In genomic region chr7:102315435-102315834, GRCm38 (mm10) we compare ENCODE assay signal across 13 mouse cellular contexts. TPM values are rescaled to one million over a fixed set of nuclear protein-coding genes. Genes with fewer than 3 reads are reported as not detected.
A peak's percentile ranks its signal among the peaks of the same experiment; 100 is the strongest.
DNase-seq lines count a peak whose midpoint lies in the region; ATAC-seq and TF ChIP-seq lines count a peak whose summit lies in the region.
"Had no signal": no experiment of that assay in that cellular context is flagged by ENCODE, and none has a peak within 500 bp of the region (broad histone marks: within the 10 kb centered on the region; RNA-seq: fewer than 3 reads in every experiment).

No protein-coding gene starts in this region.

- H3K4me1 ChIP-seq in MEL (ENCODE audit: control insufficient read depth in 1 of 2, insufficient read depth in 2 of 2, low read length in 2 of 2): peaks cover 42 to 44% of the 10 kb centered on the region in 2 experiments
- no peaks in the 10 kb centered on the region for H3K4me1 ChIP-seq in intestine, embryonic 15.5 days (replicated peaks)
- H3K4me1 ChIP-seq: heart, embryonic 15.5 days had no signal

- peak overlapping the region; percentile 14 to 27 for H3K4me3 ChIP-seq in MEL (ENCODE audit: control insufficient read depth in 1 of 2, insufficient read depth in 1 of 2, low read depth in 2 of 2, low read length in 2 of 2)
- no peak overlapping the region for H3K4me3 ChIP-seq in intestine, embryonic 15.5 days (replicated peaks)
- H3K4me3 ChIP-seq: heart, embryonic 15.5 days; layer of hippocampus, adult 2 months; limb, embryonic 13.5 days had no signal

- peak; percentile 11 for DNase-seq in kidney, postnatal 14 days
- DNase-seq in kidney, adult 11 months: no peak
- DNase-seq in MEL (ENCODE audit: low read depth, low spot score): peak; percentile 94
- no peak for DNase-seq in frontal cortex, postnatal 36 days (ENCODE audit: low spot score in 2 of 2)
- no peak for DNase-seq in left cerebral cortex, adult 11 months (ENCODE audit: low spot score)
- DNase-seq in adrenal gland, postnatal 36 days: no peak
- DNase-seq: cerebellum, postnatal 25 days had no signal

- TF ChIP-seq RAD21 in MEL (IDR thresholded peaks at IDR 0.05; ENCODE audit: low read depth, low read length): no peak

- peak in 1 of 2 experiments; percentile 69; a peak in 2 of 4 replicates for TF ChIP-seq POLR2A in MEL (IDR thresholded peaks at IDR 0.05; ENCODE audit: control insufficient read depth in 1 of 2, insufficient read depth in 1 of 2, low read depth in 1 of 2, low read length in 2 of 2, poor library complexity in 1 of 2)

- peak overlapping the region; percentile 95 for H3K27ac ChIP-seq in MEL (ENCODE audit: control insufficient read depth, low read depth, low read length)
- no peak overlapping the region for H3K27ac ChIP-seq in intestine, embryonic 15.5 days
- H3K27ac ChIP-seq: heart, embryonic 15.5 days; layer of hippocampus, adult 2 months; limb, embryonic 13.5 days had no signal

- peaks cover 17% of the 10 kb centered on the region for H3K79me2 ChIP-seq in MEL (ENCODE audit: control insufficient read depth, insufficient read depth, low read length, poor library complexity)

- no peak for TF ChIP-seq CTCF in MEL (IDR thresholded peaks at IDR 0.05 in 2 of 3, conservative IDR thresholded peaks at IDR 0.05 in 1 of 3; ENCODE audit: control insufficient read depth in 1 of 3, insufficient read depth in 1 of 3, low read depth in 2 of 3, low read length in 3 of 3, poor library complexity in 1 of 3, severe bottlenecking in 1 of 3)

- WGBS in intestine, embryonic 15.5 days: 48% methylated on average over 7 of the region's 7 CpGs

- TF ChIP-seq EP300 in MEL (IDR thresholded peaks at IDR 0.05; ENCODE audit: low read depth in 1 of 2, low read length in 2 of 2): peak; percentile 58 to 91; a peak in 3 of 4 replicates

- no peaks in the 10 kb centered on the region for H3K27me3 ChIP-seq in MEL (ENCODE audit: control insufficient read depth in 1 of 2, insufficient read depth in 2 of 2, low read length in 2 of 2)
- H3K27me3 ChIP-seq in intestine, embryonic 15.5 days (replicated peaks): no peaks in the 10 kb centered on the region
- H3K27me3 ChIP-seq: CH12.LX; heart, embryonic 15.5 days; limb, embryonic 13.5 days had no signal

- no peak overlapping the region for H3K4me2 ChIP-seq in intestine, embryonic 15.5 days (replicated peaks)
- H3K4me2 ChIP-seq: heart, embryonic 15.5 days; limb, embryonic 13.5 days had no signal

- H3K9me3 ChIP-seq in MEL (replicated peaks; ENCODE audit: insufficient read depth, low read length): no peaks in the 10 kb centered on the region
- no peaks in the 10 kb centered on the region for H3K9me3 ChIP-seq in intestine, embryonic 15.5 days
- H3K9me3 ChIP-seq: heart, embryonic 15.5 days; limb, embryonic 13.5 days had no signal

- ATAC-seq in intestine, embryonic 15.5 days: peak; percentile 50
- ATAC-seq in megakaryocyte progenitor cell, adult 5-6 weeks (replicated peaks; ENCODE audit: poor library complexity): peak; percentile 71

- H3K36me3 ChIP-seq in MEL (ENCODE audit: control insufficient read depth in 1 of 2, insufficient read depth in 2 of 2, low read length in 2 of 2): peaks cover 0 to 62% of the 10 kb centered on the region in 2 experiments; a peak in 2 of 4 replicates
- no peaks in the 10 kb centered on the region for H3K36me3 ChIP-seq in intestine, embryonic 15.5 days
- H3K36me3 ChIP-seq: heart, embryonic 15.5 days; limb, embryonic 13.5 days had no signal

- peak overlapping the region; percentile 66 for H3K9ac ChIP-seq in MEL (ENCODE audit: control insufficient read depth, low read depth, low read length, poor library complexity, severe bottlenecking)
- H3K9ac ChIP-seq in intestine, embryonic 15.5 days: no peak overlapping the region
- H3K9ac ChIP-seq: heart, embryonic 15.5 days; limb, embryonic 13.5 days had no signal

TF ChIP-seq in MEL, 35 proteins besides CTCF, POLR2A, EP300 and RAD21:
- TF ChIP-seq BHLHE40 (IDR thresholded peaks at IDR 0.05; ENCODE audit: borderline replicate concordance, low read depth, low read length): peak; percentile 92
- peak; percentile 75 for TF ChIP-seq ETS1 (IDR thresholded peaks at IDR 0.05; ENCODE audit: low read depth, low read length)
- TF ChIP-seq SMC3 (IDR thresholded peaks at IDR 0.05; ENCODE audit: low read depth, low read length): no peak
- peak; percentile 54; the same call in 1 of the 2 replicates for TF ChIP-seq USF1 (IDR thresholded peaks at IDR 0.05; ENCODE audit: low read depth, low read length)
- TF ChIP-seq TCF12 (IDR thresholded peaks at IDR 0.05; ENCODE audit: low read depth, low read length): no peak
- peak; percentile 92 for TF ChIP-seq TBP (IDR thresholded peaks at IDR 0.05; ENCODE audit: low read depth, low read length)
- TF ChIP-seq E2F4 (IDR thresholded peaks at IDR 0.05; ENCODE audit: borderline replicate concordance, low read depth, low read length): no peak
- TF ChIP-seq GATA1 (IDR thresholded peaks at IDR 0.05; ENCODE audit: low read depth, low read length): peak; percentile 84
- TF ChIP-seq SIN3A (IDR thresholded peaks at IDR 0.05; ENCODE audit: low read length): peak; percentile 83
- no peak; the same call in 1 of the 2 replicates for TF ChIP-seq POLR2AphosphoS2 (IDR thresholded peaks at IDR 0.05; ENCODE audit: low read length)
- 0 out of 2 replicates have a peak, but pooled peaks have one; percentile 48 for TF ChIP-seq MAZ (IDR thresholded peaks at IDR 0.05; ENCODE audit: low read depth, low read length)
- TF ChIP-seq JUND (IDR thresholded peaks at IDR 0.05; ENCODE audit: low read depth, low read length): no peak
- peak; percentile 76 for TF ChIP-seq MYB (IDR thresholded peaks at IDR 0.05; ENCODE audit: low read depth, low read length)
- TF ChIP-seq MAX (IDR thresholded peaks at IDR 0.05; ENCODE audit: low read length): no peak
- TF ChIP-seq ZMIZ1 (IDR thresholded peaks at IDR 0.05; ENCODE audit: low read depth, low read length): 0 out of 2 replicates have a peak, but pooled peaks have one; percentile 65
- peak; percentile 53; the same call in 1 of the 2 replicates for TF ChIP-seq NELFE (IDR thresholded peaks at IDR 0.05; ENCODE audit: low read depth, low read length)
- TF ChIP-seq ELF1 (IDR thresholded peaks at IDR 0.05; ENCODE audit: low read depth, low read length): no peak
- no peak for TF ChIP-seq MAFK (IDR thresholded peaks at IDR 0.05; ENCODE audit: borderline replicate concordance, low read depth, low read length)

RNA-seq across cellular contexts. Expression of gene Stim1, which starts 47.8 kb away (rescaled TPM):
- 26.1 and 28.2 TPM in 2 replicates for total RNA-seq in MEL (2012; rRNA removed)
- polyA plus RNA-seq in MEL (2012; ENCODE audit: insufficient read depth in 1 of 2, insufficient read length in 2 of 2, low read depth in 1 of 2, low replicate concordance in 2 of 2, missing spikeins in 1 of 2): 10 to 100 TPM in 1 of 2 experiments, not detected in 1; 65.0 TPM
- polyA plus RNA-seq in intestine, embryonic 15.5 days (2015; fragmentation: Nextera tagmentation; extraction: Ambion mirVana): 20.1 TPM in 2 replicates
- total RNA-seq in megakaryocyte progenitor cell, adult 5-6 weeks (2015): 22.4 and 23.5 TPM in 2 replicates
- total RNA-seq in megakaryocyte progenitor cell, adult 5-6 weeks (2017): 33.5 and 36.4 TPM in 2 replicates
- total RNA-seq in adrenal gland, postnatal 36 days (2021): 10 to 100 TPM; 63.5 to 73.1 TPM

RNA-seq across cellular contexts. Expression of gene Rhog, which starts 59.6 kb away (rescaled TPM):
- 24.1 and 33.3 TPM in 2 replicates for total RNA-seq in MEL (2012; rRNA removed)
- polyA plus RNA-seq in MEL (2012; ENCODE audit: insufficient read depth in 1 of 2, insufficient read length in 2 of 2, low read depth in 1 of 2, low replicate concordance in 2 of 2, missing spikeins in 1 of 2): 100 to 1,000 TPM; 347 to 425 TPM
- polyA plus RNA-seq in intestine, embryonic 15.5 days (2015; fragmentation: Nextera tagmentation; extraction: Ambion mirVana): 60.2 and 62.1 TPM in 2 replicates
- total RNA-seq in megakaryocyte progenitor cell, adult 5-6 weeks (2015): 208 and 213 TPM in 2 replicates
- total RNA-seq in megakaryocyte progenitor cell, adult 5-6 weeks (2017): 44.7 and 47.3 TPM in 2 replicates
- total RNA-seq in adrenal gland, postnatal 36 days (2021): 10 to 100 TPM; 53.8 to 55.6 TPM

Comparison
In these comparisons a context has a peak if more than half of its experiments do, and no peak if none do; other contexts are left out.
1. DNase-seq: peak in kidney, postnatal 14 days (single experiment) and MEL (single experiment); none in kidney, adult 11 months (single experiment), frontal cortex, postnatal 36 days (0 of 2), left cerebral cortex, adult 11 months (single experiment) and adrenal gland, postnatal 36 days (0 of 2).